Mouse (Mus musculus) lung, postnatal 0 days (tissue): ENCODE results near the gene Bhlhe41.

ENCODE experiments used
- CTCF ChIP-seq: IDR thresholded peaks from 2 replicates; pipeline ENCODE4 v1.5.1; 2016; ENCODE audit warnings: antibody characterized with exemption, mild to moderate bottlenecking
- EP300 ChIP-seq: IDR thresholded peaks from 2 replicates; pipeline ENCODE4 v1.6.1; 2016; ENCODE audit warnings: antibody characterized with exemption, mild to moderate bottlenecking, control low read depth

- TF ChIP-seq CTCF (no peak), EP300 (no peak)
Observed at GRCm38 (mm10) chr6:145909943-145910342, 44.6 kb upstream of the Bhlhe41 start.
